18 mouse cellular contexts compared by ENCODE assay signal in the genomic region with DNA sequence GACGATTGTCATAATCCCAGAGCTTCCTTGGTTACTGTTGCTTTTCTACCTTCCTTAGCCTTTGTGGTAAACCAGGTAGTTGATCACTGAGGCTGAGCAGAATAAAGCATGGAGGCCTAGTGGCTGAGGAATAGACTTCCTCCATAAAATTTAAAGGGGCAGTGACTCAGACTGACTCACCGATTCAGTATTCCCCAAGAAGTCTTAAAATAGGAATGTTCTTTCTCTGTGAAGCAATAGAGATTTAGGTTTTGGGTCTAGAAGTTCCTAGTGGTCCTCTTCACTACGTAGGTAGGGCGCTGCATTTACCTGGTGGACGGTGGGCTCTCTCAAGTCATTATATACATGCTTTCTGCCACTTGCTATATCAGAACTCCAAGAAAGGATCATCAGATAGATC.
"Had no signal": no experiment of that assay in that cellular context is flagged by ENCODE, and none has a peak within 500 bp of the region (broad histone marks: within the 10 kb centered on the region; RNA-seq: fewer than 3 reads in every experiment).

No protein-coding gene starts in this region.

- DNase-seq: liver, postnatal 0 days; lung, adult 2 months; lung, postnatal 14 days; lung, postnatal 36 days; right cerebral cortex, postnatal 14 days; thymus, adult 2 months; thymus, postnatal 25 days; thymus, postnatal 4 days had no signal

- H3K36me3 ChIP-seq: lung, embryonic 15.5 days; midbrain, embryonic 13.5 days; midbrain, embryonic 15.5 days; neural tube, embryonic 13.5 days; stomach, embryonic 15.5 days had no signal

- H3K27ac ChIP-seq: lung, embryonic 15.5 days; macrophage; midbrain, embryonic 13.5 days; midbrain, embryonic 15.5 days; neural tube, embryonic 13.5 days; stomach, embryonic 15.5 days; stomach, postnatal 0 days had no signal

- H3K4me2 ChIP-seq: lung, embryonic 15.5 days; midbrain, embryonic 11.5 days; midbrain, embryonic 13.5 days; midbrain, embryonic 15.5 days; neural tube, embryonic 13.5 days; stomach, embryonic 15.5 days had no signal

- H3K9me3 ChIP-seq: lung, embryonic 15.5 days; midbrain, embryonic 13.5 days; midbrain, embryonic 15.5 days; neural tube, embryonic 13.5 days; stomach, embryonic 15.5 days had no signal

- ATAC-seq: liver, postnatal 0 days; lung, postnatal 0 days; midbrain, embryonic 13.5 days; midbrain, embryonic 15.5 days had no signal

- H3K27me3 ChIP-seq: lung, embryonic 15.5 days; midbrain, embryonic 13.5 days; midbrain, embryonic 15.5 days; neural tube, embryonic 13.5 days; stomach, embryonic 15.5 days had no signal

- H3K4me1 ChIP-seq: lung, embryonic 15.5 days; midbrain, embryonic 13.5 days; midbrain, embryonic 15.5 days; neural tube, embryonic 13.5 days; stomach, embryonic 15.5 days had no signal

- H3K9ac ChIP-seq: liver, postnatal 0 days; lung, embryonic 15.5 days; midbrain, embryonic 13.5 days; midbrain, embryonic 15.5 days; neural tube, embryonic 13.5 days; stomach, embryonic 15.5 days had no signal

- H3K4me3 ChIP-seq: lung, embryonic 15.5 days; megakaryocyte, embryonic 14.5 days; midbrain, embryonic 13.5 days; midbrain, embryonic 15.5 days; neural tube, embryonic 13.5 days; stomach, embryonic 15.5 days had no signal
